9 mouse cellular contexts compared by ENCODE assay signal in genomic region chr10:39645789-39646628, GRCm38 (mm10). TPM values are rescaled to one million over a fixed set of nuclear protein-coding genes. Genes with fewer than 3 reads are reported as not detected.
DNase-seq lines count a peak whose midpoint lies in the region; ATAC-seq lines count a peak whose summit lies in the region.
"Had no signal": no experiment of that assay in that cellular context is flagged by ENCODE, and none has a peak within 500 bp of the region (broad histone marks: within the 10 kb centered on the region; RNA-seq: fewer than 3 reads in every experiment).

No protein-coding gene starts in this region.

- peak overlapping the region; percentile 89 for H3K27ac ChIP-seq in lung, embryonic 16.5 days (ENCODE audit: low read length)
- peak overlapping the region; percentile 53 for H3K27ac ChIP-seq in hindbrain, embryonic 15.5 days (replicated peaks)
- peak overlapping the region; percentile 68 for H3K27ac ChIP-seq in neural tube, embryonic 15.5 days (replicated peaks)

- H3K4me3 ChIP-seq in lung, embryonic 16.5 days (ENCODE audit: low read length), result no peak overlapping the region
- no peak overlapping the region for H3K4me3 ChIP-seq in hindbrain, embryonic 15.5 days
- H3K4me3 ChIP-seq in neural tube, embryonic 15.5 days (replicated peaks), result no peak overlapping the region
- H3K4me3 ChIP-seq: myocyte had no signal

- peak overlapping the region; percentile 38 for H3K9ac ChIP-seq in lung, embryonic 16.5 days (ENCODE audit: low read length)
- peak overlapping the region; percentile 16; the same call in 1 of the 2 replicates for H3K9ac ChIP-seq in hindbrain, embryonic 15.5 days
- no peak overlapping the region for H3K9ac ChIP-seq in neural tube, embryonic 15.5 days (replicated peaks)

- peak; percentile 1; the same call in 1 of the 2 replicates for ATAC-seq in lung, embryonic 16.5 days (ENCODE audit: low read depth)
- ATAC-seq in hindbrain, embryonic 15.5 days (ENCODE audit: low FRiP score, low read depth), result peak; percentile 36; the same call in 1 of the 2 replicates
- peak; percentile 22; the same call in 1 of the 2 replicates for ATAC-seq in neural tube, embryonic 15.5 days (ENCODE audit: low FRiP score)

- peak overlapping the region; percentile 28 for H3K4me2 ChIP-seq in lung, embryonic 16.5 days (ENCODE audit: low read depth, low read length)
- H3K4me2 ChIP-seq in hindbrain, embryonic 15.5 days, result 0 out of 2 replicates have a peak overlapping the region, but pooled peaks have one; percentile 16
- H3K4me2 ChIP-seq in neural tube, embryonic 15.5 days, result no peak overlapping the region

- H3K9me3 ChIP-seq in lung, embryonic 16.5 days (ENCODE audit: control insufficient read depth, low read length), result no peaks in the 10 kb centered on the region
- H3K9me3 ChIP-seq in hindbrain, embryonic 15.5 days, result no peaks in the 10 kb centered on the region
- no peaks in the 10 kb centered on the region for H3K9me3 ChIP-seq in neural tube, embryonic 15.5 days (replicated peaks)

- DNase-seq in cerebellum, postnatal 14 days, result peak; percentile 43 to 50
- DNase-seq in cerebellum, adult 8-10 months, result no peak
- no peak for DNase-seq in lung, postnatal 36 days
- DNase-seq in cerebellum, postnatal 10 days, result no peak
- no peak for DNase-seq in adrenal gland, adult 2 months

- 13% methylated on average over 6 of the region's 6 CpGs for WGBS in lung, embryonic 16.5 days
- WGBS in hindbrain, embryonic 15.5 days, result 37% methylated on average over 6 of the region's 6 CpGs
- 42% methylated on average over 6 of the region's 6 CpGs for WGBS in neural tube, embryonic 15.5 days

- no peaks in the 10 kb centered on the region for H3K27me3 ChIP-seq in lung, embryonic 16.5 days (ENCODE audit: control insufficient read depth, insufficient read depth, low read depth, low read length)
- H3K27me3 ChIP-seq in hindbrain, embryonic 15.5 days, result no peaks in the 10 kb centered on the region
- no peaks in the 10 kb centered on the region for H3K27me3 ChIP-seq in neural tube, embryonic 15.5 days (replicated peaks)

- H3K4me1 ChIP-seq in lung, embryonic 16.5 days (replicated peaks; ENCODE audit: control insufficient read depth, insufficient read depth, low read length), result peaks cover 29% of the 10 kb centered on the region
- peaks cover 19% of the 10 kb centered on the region for H3K4me1 ChIP-seq in hindbrain, embryonic 15.5 days (replicated peaks)
- peaks cover 19% of the 10 kb centered on the region for H3K4me1 ChIP-seq in neural tube, embryonic 15.5 days

- peaks cover 17% of the 10 kb centered on the region for H3K36me3 ChIP-seq in lung, embryonic 16.5 days (ENCODE audit: control insufficient read depth, insufficient read depth, low read length)
- peaks cover 2% of the 10 kb centered on the region; the same call in 1 of the 2 replicates for H3K36me3 ChIP-seq in hindbrain, embryonic 15.5 days
- peaks cover 3% of the 10 kb centered on the region; the same call in 1 of the 2 replicates for H3K36me3 ChIP-seq in neural tube, embryonic 15.5 days

RNA-seq across cellular contexts. Expression of gene Traf3ip2, which starts 33.3 kb away (rescaled TPM):
- polyA plus RNA-seq in lung, embryonic 16.5 days (2015; fragmentation: Nextera tagmentation; extraction: Ambion mirVana), result 34.2 and 37.9 TPM in 2 replicates
- 7.4 and 7.9 TPM in 2 replicates for polyA plus RNA-seq in hindbrain, embryonic 15.5 days (2015; fragmentation: Nextera tagmentation; extraction: Ambion mirVana)
- 3.8 and 9.4 TPM in 2 replicates for polyA plus RNA-seq in neural tube, embryonic 15.5 days (2015; fragmentation: Nextera tagmentation; extraction: Ambion mirVana)
- total RNA-seq in adrenal gland, adult 2 months (2021), result 10 to 100 TPM; 15.3 to 19.1 TPM
- polyA plus RNA-seq in adrenal gland, adult 2 months (2012; rRNA removed), result 20.2 and 24.2 TPM in 2 replicates

Comparison
In these comparisons a context has a peak if more than half of its experiments do, and no peak if none do; other contexts are left out.
1. DNase-seq: peak in cerebellum, postnatal 14 days (2 of 2); none in cerebellum, adult 8-10 months (single experiment), lung, postnatal 36 days (single experiment), cerebellum, postnatal 10 days (0 of 2) and adrenal gland, adult 2 months (single experiment).
2. Peak in every context shown above with its lines, with median percentiles within 50 percentile points of each other: ATAC-seq and H3K27ac ChIP-seq.